25 mouse cellular contexts compared by ENCODE assay signal in genomic region chr3:32856362-32857107, GRCm38 (mm10). TPM values are rescaled to one million over a fixed set of nuclear protein-coding genes. Genes with fewer than 3 reads are reported as not detected.
DNase-seq lines count a peak whose midpoint lies in the region; ATAC-seq lines count a peak whose summit lies in the region.
"Had no signal": no experiment of that assay in that cellular context is flagged by ENCODE, and none has a peak within 500 bp of the region (broad histone marks: within the 10 kb centered on the region; RNA-seq: fewer than 3 reads in every experiment).

No protein-coding gene starts in this region.

- H3K27me3 ChIP-seq in kidney, embryonic 16.5 days (ENCODE audit: insufficient read depth, low read length) = no peaks in the 10 kb centered on the region
- H3K27me3 ChIP-seq: embryonic facial prominence, embryonic 12.5 days; embryonic facial prominence, embryonic 15.5 days; hindbrain, embryonic 12.5 days had no signal

- peak; percentile 81 for ATAC-seq in kidney, embryonic 16.5 days (ENCODE audit: low FRiP score, low TSS enrichment)
- ATAC-seq: CD4-positive, CD25-positive, alpha-beta regulatory T cell, adult 4 months; forebrain, embryonic 14.5 days; forebrain, postnatal 0 days; hindbrain, embryonic 16.5 days had no signal

- no peak overlapping the region for H3K4me3 ChIP-seq in kidney, embryonic 16.5 days (ENCODE audit: low read length)
- H3K4me3 ChIP-seq: embryonic facial prominence, embryonic 12.5 days; embryonic facial prominence, embryonic 15.5 days; heart, adult 2 months; hindbrain, embryonic 12.5 days had no signal

- peak; percentile 70 for DNase-seq in heart, adult 11 months
- DNase-seq in heart, adult 8-10 months (ENCODE audit: low spot score) = no peak
- DNase-seq in kidney, postnatal 36 days = no peak
- peak; percentile 6 for DNase-seq in mesoderm, embryonic 11.5 days (ENCODE audit: low read depth, low spot score)
- DNase-seq in skeletal muscle tissue, adult 2 months (ENCODE audit: low read depth, low spot score) = peak; percentile 66
- DNase-seq: adrenal gland, adult 2 months; adrenal gland, postnatal 14 days; cerebellum, adult 11 months; cerebellum, adult 2 months; cerebellum, adult 9-11 months; cerebellum, postnatal 25 days; forebrain, postnatal 0 days; gastrocnemius, postnatal 10 days; heart, adult 2 months had no signal

- WGBS in kidney, embryonic 16.5 days = 29% methylated on average over 16 of the region's 16 CpGs

- H3K9me3 ChIP-seq in kidney, embryonic 16.5 days (ENCODE audit: low read length) = peaks cover 6% of the 10 kb centered on the region; the same call in 1 of the 2 replicates
- H3K9me3 ChIP-seq: embryonic facial prominence, embryonic 12.5 days; embryonic facial prominence, embryonic 15.5 days; hindbrain, embryonic 12.5 days had no signal

- peaks cover 3% of the 10 kb centered on the region; the same call in 1 of the 2 replicates for H3K4me1 ChIP-seq in kidney, embryonic 16.5 days (ENCODE audit: insufficient read depth, low read length)
- H3K4me1 ChIP-seq: embryonic facial prominence, embryonic 12.5 days; embryonic facial prominence, embryonic 15.5 days; hindbrain, embryonic 12.5 days had no signal

- no peak overlapping the region for H3K4me2 ChIP-seq in kidney, embryonic 16.5 days (replicated peaks; ENCODE audit: low read depth, low read length)
- H3K4me2 ChIP-seq: embryonic facial prominence, embryonic 12.5 days; embryonic facial prominence, embryonic 15.5 days; heart, embryonic 11.5 days; hindbrain, embryonic 12.5 days had no signal

- H3K36me3 ChIP-seq in kidney, embryonic 16.5 days (ENCODE audit: insufficient read depth, low read length) = no peaks in the 10 kb centered on the region
- H3K36me3 ChIP-seq: embryonic facial prominence, embryonic 12.5 days; embryonic facial prominence, embryonic 15.5 days; hindbrain, embryonic 12.5 days had no signal

- no peak overlapping the region for H3K9ac ChIP-seq in kidney, embryonic 16.5 days (replicated peaks; ENCODE audit: low read length)
- H3K9ac ChIP-seq: embryonic facial prominence, embryonic 12.5 days; embryonic facial prominence, embryonic 15.5 days; forebrain, postnatal 0 days; hindbrain, embryonic 12.5 days had no signal

- H3K27ac ChIP-seq in kidney, embryonic 16.5 days (ENCODE audit: low read length) = no peak overlapping the region
- H3K27ac ChIP-seq: embryonic facial prominence, embryonic 12.5 days; embryonic facial prominence, embryonic 15.5 days; heart, adult 2 months; hindbrain, embryonic 12.5 days had no signal

RNA-seq across cellular contexts. Expression of gene Usp13, which starts 39.2 kb away (rescaled TPM):
- 100 to 1,000 TPM; 207 to 235 (median 219) TPM for total RNA-seq in heart, adult 8-10 months (2022)
- 4.5 and 5.2 TPM in 2 replicates for polyA plus RNA-seq in kidney, embryonic 16.5 days (2015; fragmentation: Nextera tagmentation; extraction: Ambion mirVana)
- total RNA-seq: common myeloid progenitor, adult 5-6 weeks; hematopoietic stem cell, adult 5-6 weeks; MEL had no signal
- polyA plus RNA-seq: CD4-positive, CD25-positive, alpha-beta regulatory T cell, adult 4 months had no signal

Comparison
In these comparisons a context has a peak if more than half of its experiments do, and no peak if none do; other contexts are left out.
1. DNase-seq: peak in heart, adult 11 months (single experiment), mesoderm, embryonic 11.5 days (single experiment) and skeletal muscle tissue, adult 2 months (single experiment); none in heart, adult 8-10 months (single experiment) and kidney, postnatal 36 days (0 of 2).